Mouse (Mus musculus) myocyte (in vitro differentiated cells): ENCODE measurements around the gene Cgnl1.

ENCODE experiments used
- CEBPB ChIP-seq: IDR thresholded peaks from 2 replicates; pipeline ENCODE4 v1.6.1; 2011; ENCODE audit warnings: mild to moderate bottlenecking, moderate library complexity; ENCODE audit not compliant: poor library complexity, insufficient read depth, severe bottlenecking
- POLR2A ChIP-seq: IDR thresholded peaks from one replicate; pipeline ENCODE4 v1.6.1; 2011; ENCODE audit warnings: low read depth, mild to moderate bottlenecking, control low read depth, moderate library complexity; ENCODE audit not compliant: insufficient read length
- REST ChIP-seq: IDR thresholded peaks from one replicate; pipeline ENCODE4 v1.6.1; 2011; ENCODE audit warnings: mild to moderate bottlenecking, control low read depth, moderate library complexity; ENCODE audit not compliant: insufficient read depth, insufficient read length
- TCF12 ChIP-seq: IDR thresholded peaks from one replicate; pipeline ENCODE4 v1.6.1; 2011; ENCODE audit warnings: mild to moderate bottlenecking, control low read depth; ENCODE audit not compliant: poor library complexity, insufficient read depth, severe bottlenecking
- USF1 ChIP-seq: IDR thresholded peaks from one replicate; pipeline ENCODE4 v1.6.1; 2011; ENCODE audit warnings: low read depth, mild to moderate bottlenecking, control low read depth, moderate library complexity

DNA sequence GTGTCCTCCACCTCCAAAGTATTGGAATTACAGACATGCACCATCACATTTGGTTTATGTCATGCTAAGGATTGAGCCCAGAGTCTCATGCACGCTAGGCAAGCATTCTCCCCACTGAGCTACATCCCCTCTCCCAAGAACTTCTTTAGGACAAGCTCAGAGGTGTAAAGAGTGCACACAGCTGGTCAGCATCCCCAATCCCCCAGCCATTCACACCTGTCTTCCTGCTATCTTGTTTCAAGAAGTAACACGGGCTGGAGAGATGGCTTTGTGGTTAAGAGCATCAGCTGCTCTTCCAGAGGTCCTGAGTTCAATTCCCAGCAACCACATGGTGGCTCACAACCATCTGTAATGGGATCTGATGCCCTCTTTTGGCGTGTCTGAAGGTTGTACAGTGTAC lies 44.7 kb upstream of the Cgnl1 start:
- no peak for TF ChIP-seq REST
- no peak for TF ChIP-seq TCF12
- no peak for TF ChIP-seq POLR2A
- TF ChIP-seq CEBPB = no peak
- TF ChIP-seq USF1 = no peak
